In genomic region chr3:73084620-73085019, GRCm38 (mm10) we compare ENCODE assay signal across 33 mouse cellular contexts. TPM values are rescaled to one million over a fixed set of nuclear protein-coding genes. Genes with fewer than 3 reads are reported as not detected.
"Had no signal": no experiment of that assay in that cellular context is flagged by ENCODE, and none has a peak within 500 bp of the region (broad histone marks: within the 10 kb centered on the region; RNA-seq: fewer than 3 reads in every experiment).

No protein-coding gene starts in this region.

- ATAC-seq: liver, embryonic 12.5 days; liver, postnatal 0 days; lung, postnatal 0 days; midbrain, embryonic 13.5 days; midbrain, embryonic 15.5 days; midbrain, embryonic 16.5 days had no signal

- H3K4me2 ChIP-seq: limb, embryonic 12.5 days; limb, embryonic 13.5 days; limb, embryonic 15.5 days; liver, embryonic 11.5 days; liver, embryonic 12.5 days; liver, embryonic 13.5 days; liver, embryonic 15.5 days; lung, embryonic 14.5 days; lung, embryonic 15.5 days; midbrain, embryonic 11.5 days; midbrain, embryonic 12.5 days; midbrain, embryonic 13.5 days; midbrain, embryonic 15.5 days had no signal

- DNase-seq: left cerebral cortex, postnatal 4 days; liver; liver, embryonic 13.5 days; liver, postnatal 0 days; lung, adult 18-20 months; lung, adult 2 months; lung, embryonic 14.5 days; lung, postnatal 10 days; lung, postnatal 14 days; lung, postnatal 36 days; lung, postnatal 4 days; midbrain, embryonic 14.5 days had no signal

- H3K4me3 ChIP-seq: limb, embryonic 10.5 days; limb, embryonic 12.5 days; limb, embryonic 13.5 days; limb, embryonic 15.5 days; liver, embryonic 12.5 days; liver, embryonic 13.5 days; liver, embryonic 15.5 days; lung, embryonic 15.5 days; megakaryocyte, embryonic 14.5 days; midbrain, embryonic 10.5 days; midbrain, embryonic 12.5 days; midbrain, embryonic 13.5 days; midbrain, embryonic 15.5 days; myocyte had no signal

- H3K27ac ChIP-seq: limb, embryonic 10.5 days; limb, embryonic 12.5 days; limb, embryonic 13.5 days; limb, embryonic 15.5 days; liver, embryonic 12.5 days; liver, embryonic 13.5 days; liver, embryonic 14.5 days; liver, embryonic 15.5 days; lung, embryonic 15.5 days; macrophage; midbrain, embryonic 10.5 days; midbrain, embryonic 12.5 days; midbrain, embryonic 13.5 days; midbrain, embryonic 15.5 days had no signal

- H3K9me3 ChIP-seq: limb, embryonic 10.5 days; limb, embryonic 12.5 days; limb, embryonic 13.5 days; limb, embryonic 15.5 days; liver, embryonic 12.5 days; liver, embryonic 13.5 days; liver, embryonic 15.5 days; lung, embryonic 15.5 days; megakaryocyte, embryonic 14.5 days; midbrain, embryonic 10.5 days; midbrain, embryonic 12.5 days; midbrain, embryonic 13.5 days; midbrain, embryonic 15.5 days had no signal

- H3K27me3 ChIP-seq: limb, embryonic 12.5 days; limb, embryonic 13.5 days; limb, embryonic 15.5 days; liver, embryonic 12.5 days; liver, embryonic 13.5 days; liver, embryonic 15.5 days; lung, embryonic 15.5 days; megakaryocyte, embryonic 14.5 days; midbrain, embryonic 12.5 days; midbrain, embryonic 13.5 days; midbrain, embryonic 15.5 days had no signal

- H3K36me3 ChIP-seq: limb, embryonic 10.5 days; limb, embryonic 12.5 days; limb, embryonic 13.5 days; limb, embryonic 15.5 days; liver, embryonic 12.5 days; liver, embryonic 13.5 days; liver, embryonic 15.5 days; lung, embryonic 15.5 days; midbrain, embryonic 10.5 days; midbrain, embryonic 12.5 days; midbrain, embryonic 13.5 days; midbrain, embryonic 15.5 days had no signal

- H3K9ac ChIP-seq: limb, embryonic 12.5 days; limb, embryonic 13.5 days; limb, embryonic 15.5 days; liver, embryonic 12.5 days; liver, embryonic 13.5 days; liver, embryonic 14.5 days; liver, embryonic 15.5 days; liver, postnatal 0 days; lung, embryonic 14.5 days; lung, embryonic 15.5 days; midbrain, embryonic 12.5 days; midbrain, embryonic 13.5 days; midbrain, embryonic 15.5 days had no signal

- H3K4me1 ChIP-seq: limb, embryonic 10.5 days; limb, embryonic 12.5 days; limb, embryonic 13.5 days; limb, embryonic 15.5 days; liver, embryonic 12.5 days; liver, embryonic 13.5 days; liver, embryonic 15.5 days; lung, embryonic 15.5 days; megakaryocyte, embryonic 14.5 days; midbrain, embryonic 10.5 days; midbrain, embryonic 12.5 days; midbrain, embryonic 13.5 days; midbrain, embryonic 15.5 days had no signal

RNA-seq across cellular contexts. Expression of gene Slitrk3, which starts 27.0 kb away (rescaled TPM):
- polyA plus RNA-seq: limb, embryonic 10.5 days; liver, adult 2 months; liver, embryonic 11.5 days; liver, embryonic 12.5 days; liver, embryonic 13.5 days; liver, embryonic 16.5 days; liver, postnatal 0 days; lung, postnatal 0 days; macrophage; myocyte had no signal
